Mouse (Mus musculus): ENCODE measurements around the gene Trim50.
"Not testable (repeated sequence)": the region's sequence is repeated elsewhere in the genome, so short reads cannot be mapped to it uniquely, and the experiment has no call there.

Trim50 gene

DNA sequence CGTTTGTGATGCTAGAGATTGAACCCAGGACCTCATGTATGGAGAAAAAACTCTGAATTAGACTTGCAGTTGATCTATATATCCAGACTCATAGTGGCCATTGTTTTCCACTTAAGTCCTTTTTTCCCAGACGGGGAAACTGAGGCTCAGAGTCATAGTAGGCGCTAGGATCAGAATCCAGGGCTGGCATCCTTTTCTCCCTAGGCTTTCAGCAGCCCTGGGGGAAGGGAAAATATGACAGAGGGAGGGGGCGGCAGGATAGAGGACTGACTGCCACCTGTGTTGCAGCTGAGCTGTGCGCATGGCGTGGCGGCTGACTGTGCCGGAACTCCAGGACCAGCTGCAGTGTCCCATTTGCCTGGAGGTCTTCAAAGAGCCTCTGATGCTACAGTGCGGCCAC, at the start of gene Trim50:
TSS of gene Trim50 (plus strand) at position 301 of the 400 bp plus-strand sequence.
- DNase-seq, result no peak

DNA sequence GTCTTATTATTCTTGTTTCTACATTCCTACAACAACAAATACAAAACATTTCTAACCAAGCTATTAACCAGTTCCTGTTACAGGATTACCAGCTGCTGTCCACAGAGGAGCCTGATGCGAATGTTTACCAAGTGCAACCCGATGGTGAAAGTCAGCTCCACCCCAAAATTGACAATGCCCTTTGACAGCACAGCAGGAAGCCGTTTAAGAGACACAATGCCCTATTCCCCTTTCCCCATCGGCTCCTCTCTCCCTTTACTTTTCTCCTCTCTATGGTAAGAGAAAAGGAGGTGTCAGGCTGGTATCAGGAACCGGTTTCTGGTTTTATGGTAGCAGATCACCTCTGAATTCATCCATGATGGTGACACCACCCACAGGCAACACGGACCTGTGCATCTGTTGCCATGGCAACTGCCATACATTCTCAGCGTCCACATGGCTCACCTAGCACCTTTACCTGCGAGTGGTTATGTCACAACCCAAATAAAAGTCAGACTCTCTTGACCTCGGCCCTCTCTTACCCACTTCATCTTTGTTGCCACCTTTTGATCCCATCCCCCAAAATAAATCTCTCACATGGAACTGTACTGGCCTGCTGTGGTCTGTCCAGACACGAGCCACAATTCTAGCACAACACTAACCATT, 46.7 kb upstream of the Trim50 start:
- DNase-seq, result no peak

DNA sequence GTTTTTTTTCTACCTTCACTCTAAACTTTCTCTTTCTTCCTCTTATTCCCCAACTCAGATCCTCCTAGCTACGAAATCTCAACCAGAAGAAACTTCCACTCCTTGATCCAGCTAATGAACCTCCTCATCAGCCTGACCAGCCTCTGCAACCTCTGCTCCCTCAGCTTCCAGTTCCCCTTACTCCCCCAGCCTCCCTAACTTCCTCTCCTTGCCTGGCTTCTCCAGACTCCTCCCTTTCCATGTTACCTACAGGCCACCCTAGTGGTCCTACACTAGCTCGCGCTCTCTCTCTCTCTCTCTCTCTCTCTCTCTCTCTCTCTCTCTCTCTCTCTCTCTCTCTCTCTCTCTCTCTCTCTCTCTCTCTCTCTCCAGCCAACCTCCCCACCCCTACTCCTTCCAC, 36.9 kb upstream of the Trim50 start:
- no peak for DNase-seq

DNA sequence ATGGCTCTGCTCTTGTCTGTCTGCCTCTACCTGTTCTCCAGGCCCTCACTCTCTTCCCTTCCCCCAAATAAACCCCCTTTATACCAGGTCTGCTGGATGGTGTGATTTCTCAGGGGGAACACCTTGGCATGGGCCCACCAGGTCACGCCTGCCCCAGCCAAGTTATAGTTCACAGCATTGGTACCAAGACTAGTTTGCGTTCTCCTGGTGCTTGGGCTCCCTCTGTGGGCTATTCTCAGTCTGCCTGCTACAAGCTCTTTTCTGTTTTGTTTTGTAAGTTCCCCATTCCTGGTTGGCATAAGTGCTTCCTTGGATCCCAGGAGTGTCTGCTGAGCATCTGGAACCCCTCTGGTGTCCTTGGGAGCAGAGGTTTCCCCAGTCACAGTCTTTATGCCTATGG, 33.2 kb upstream of the Trim50 start:
- DNase-seq, result no peak

DNA sequence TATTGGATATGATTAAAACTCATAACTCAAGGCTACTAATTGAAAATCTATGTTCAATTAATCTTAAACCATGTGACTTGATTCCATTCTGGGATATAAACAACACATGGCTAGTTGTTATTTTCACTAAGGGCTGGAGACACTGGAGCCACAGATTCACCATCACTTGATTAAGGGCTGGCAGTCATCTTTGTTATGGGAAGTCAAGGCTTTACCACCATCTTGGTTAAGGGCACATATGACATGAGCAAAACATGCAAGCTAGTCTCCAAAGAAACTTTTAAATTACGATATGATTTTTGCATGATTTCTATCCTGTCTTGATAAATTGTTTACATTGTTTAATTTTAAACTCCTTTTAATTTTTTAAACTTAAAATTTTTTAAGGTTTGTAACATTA, 30.9 kb upstream of the Trim50 start:
- DNase-seq, result no peak

DNA sequence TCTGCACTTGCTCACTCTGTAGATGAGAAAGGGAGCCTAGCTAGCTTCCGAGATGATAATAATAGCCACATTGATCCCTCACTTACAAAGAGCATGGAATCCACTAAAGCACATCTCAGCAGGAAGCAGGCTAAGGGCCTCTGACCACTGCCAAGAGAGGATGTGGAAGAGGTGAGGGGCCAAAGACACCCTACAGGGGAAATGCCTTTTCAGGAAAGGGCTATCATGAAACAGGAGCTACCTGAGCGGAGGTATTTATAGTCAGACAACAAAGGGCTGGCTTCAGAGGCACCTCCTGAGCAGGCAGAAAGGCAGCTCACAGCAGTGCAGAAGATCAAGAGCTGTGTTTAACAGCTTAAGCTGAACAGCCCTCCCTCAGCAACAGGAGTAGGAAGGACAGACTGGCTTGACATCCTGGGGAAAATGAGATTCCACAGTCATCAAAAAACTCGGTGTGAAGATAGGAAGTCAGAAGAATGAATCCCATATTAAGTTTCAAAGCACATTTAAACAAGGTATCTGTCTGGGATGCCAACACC, 26.9 kb upstream of the Trim50 start:
- no peak for DNase-seq

DNA sequence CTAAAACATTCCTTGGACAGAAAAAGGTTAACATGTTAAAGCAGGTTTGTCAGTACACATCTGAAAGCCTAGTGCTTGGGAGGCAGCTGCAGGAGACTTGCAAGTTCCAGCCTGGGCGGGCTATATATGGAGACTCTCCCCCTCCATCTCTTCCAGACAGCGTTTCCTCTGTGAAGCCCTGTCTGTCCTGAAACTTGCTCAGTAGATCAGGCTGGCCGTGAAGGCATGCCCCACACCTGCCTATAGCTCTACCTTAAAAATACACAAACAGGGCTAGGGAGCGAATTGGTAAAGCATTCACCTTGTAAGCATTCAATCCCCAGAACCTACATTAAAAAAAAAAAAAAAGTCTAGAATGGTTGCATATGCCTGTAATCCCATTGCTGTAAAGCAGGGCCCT, 23.6 kb upstream of the Trim50 start:
- DNase-seq, result no peak

DNA sequence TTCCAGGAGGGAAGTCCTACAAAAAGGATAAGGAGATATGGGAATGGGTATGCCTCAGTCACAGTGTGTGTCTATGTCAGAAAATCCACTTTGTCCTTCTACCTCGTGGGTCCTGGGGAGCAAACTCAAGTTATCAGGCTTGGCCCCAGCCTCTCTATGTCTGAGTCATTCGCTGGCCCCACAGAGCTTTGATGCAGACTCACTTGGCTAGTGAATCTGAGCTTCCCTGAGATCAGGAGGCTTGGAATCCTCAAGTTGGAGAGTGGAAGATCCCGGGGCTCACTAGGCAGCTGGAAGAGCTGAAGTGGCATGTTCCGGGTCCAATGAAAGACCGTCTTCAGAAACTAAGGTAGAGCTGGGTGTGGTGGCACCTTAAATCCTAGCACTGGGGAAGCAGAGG, 22.9 kb upstream of the Trim50 start:
- DNase-seq, result no peak

DNA sequence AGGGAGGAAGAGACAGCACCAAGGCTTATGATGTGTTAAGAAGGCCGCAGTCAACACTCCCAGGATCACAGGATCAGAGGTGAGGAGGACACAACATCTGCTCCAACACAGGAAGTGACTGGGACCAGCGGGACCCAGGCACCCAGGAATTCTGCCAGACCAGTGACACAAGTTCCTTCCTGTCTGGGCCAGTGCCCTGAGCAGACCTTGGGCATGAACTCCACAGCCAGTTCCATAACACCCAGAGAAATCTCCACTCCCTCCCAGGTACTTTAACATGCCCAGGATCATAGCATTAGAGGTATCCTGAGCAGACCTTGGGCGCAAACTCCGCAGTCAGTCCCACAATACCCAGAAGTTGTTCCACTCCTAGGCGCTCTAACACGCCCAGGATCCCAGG, 21.9 kb upstream of the Trim50 start:
- no peak for DNase-seq

DNA sequence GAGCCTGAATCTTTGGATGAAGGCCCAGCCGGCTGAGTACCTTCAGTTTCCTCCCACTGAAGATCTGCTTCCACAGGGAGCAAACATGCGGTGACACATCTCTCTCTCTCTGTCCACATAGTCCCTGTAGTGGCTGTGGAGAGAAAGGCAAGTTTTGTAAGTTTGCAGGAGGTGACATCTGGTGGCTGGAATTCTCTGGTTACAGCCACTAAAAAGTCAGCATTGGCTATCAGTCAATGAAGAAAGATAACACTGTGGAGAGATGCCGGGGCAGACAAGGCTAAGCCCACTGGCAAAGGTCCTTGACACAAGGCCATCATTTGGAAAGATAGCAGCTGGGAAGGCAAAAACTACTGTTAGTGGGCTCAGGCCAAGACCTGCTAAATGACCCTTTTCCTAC, 15.5 kb upstream of the Trim50 start:
- no peak for DNase-seq

DNA sequence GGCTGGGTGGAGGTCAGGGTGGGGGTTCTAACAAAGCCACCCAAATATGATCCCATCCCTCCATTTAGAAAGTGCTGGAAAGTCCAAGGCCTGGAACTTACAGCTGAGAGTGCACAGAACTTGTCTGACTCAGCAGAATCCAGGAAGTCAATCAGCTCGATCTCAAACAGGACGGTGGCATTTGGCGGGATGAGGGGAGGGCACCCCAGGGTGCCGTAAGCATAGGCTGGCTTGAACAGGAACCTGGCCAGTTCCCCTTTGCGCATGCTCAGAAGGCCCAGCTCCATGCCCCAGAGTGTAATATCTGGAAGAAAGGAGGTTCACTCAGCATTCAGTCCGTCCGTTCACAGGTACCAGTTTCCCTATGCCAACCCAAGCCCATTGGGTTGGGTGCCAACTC, 7.1 kb upstream of the Trim50 start:
- no peak for DNase-seq

DNA sequence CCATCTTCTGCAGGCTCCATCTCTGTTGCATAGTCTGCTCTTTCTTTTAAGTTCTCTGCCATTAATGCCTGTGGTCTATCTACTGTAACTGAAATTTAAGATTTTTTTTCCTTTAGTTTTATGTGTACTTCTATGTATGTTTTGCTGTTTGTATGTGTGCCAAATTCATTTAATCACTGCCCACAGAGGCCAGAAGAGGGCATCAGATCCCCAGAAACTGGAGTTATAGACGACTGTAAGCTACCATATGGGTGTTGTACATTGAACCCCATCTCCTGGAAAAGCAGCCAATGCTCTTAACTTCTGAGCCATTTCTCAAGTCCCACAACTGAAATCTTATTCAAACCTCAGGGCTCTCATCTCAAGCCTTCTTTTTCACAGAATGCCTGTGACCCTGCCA, 6.7 kb upstream of the Trim50 start:
- peak; percentile 30 for DNase-seq

DNA sequence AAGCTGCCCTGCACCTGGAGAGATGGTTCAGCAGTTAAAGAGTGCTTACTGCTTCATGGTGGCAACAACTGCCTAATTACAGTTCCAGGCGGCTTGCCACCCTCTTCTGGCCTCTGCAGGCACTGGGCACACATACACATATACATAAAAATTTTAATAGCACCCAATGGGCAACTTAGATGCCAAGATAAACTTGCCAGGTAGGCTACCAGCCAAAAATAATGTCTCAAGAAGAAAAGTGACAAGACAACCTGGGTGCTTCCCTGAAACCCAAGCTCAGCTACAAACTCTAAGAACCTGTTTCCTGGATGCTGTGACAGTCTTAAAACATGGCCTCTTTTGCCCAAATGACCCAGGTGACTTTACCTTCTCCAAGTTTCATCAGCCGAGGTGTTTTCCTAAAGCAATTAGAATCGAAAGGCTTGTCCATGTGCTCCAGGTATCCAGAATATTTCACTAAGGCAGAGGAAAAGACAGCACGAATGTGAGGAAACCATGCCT, 5.5 kb upstream of the Trim50 start:
- DNase-seq, result no peak

DNA sequence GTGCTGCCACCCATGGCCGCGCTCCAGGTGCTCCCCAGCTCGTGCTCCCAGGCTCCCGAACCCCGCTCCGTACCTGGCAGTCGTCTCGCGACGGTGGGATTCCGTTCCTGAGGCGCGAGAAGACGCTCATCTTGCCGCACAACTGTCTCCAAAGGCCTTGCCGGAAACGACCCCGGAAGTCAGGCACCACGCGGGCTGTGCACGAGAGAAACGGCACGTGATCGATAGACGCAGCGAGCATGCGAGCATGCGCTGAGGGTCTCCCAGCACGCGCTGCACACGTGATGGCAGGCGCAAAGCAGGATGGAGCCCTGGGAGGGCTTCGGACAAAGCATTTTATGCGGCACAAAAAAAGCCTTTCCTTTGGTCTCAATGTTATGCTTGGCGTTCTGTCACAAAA, 3.2 kb upstream of the Trim50 start, which contains the start of gene Fkbp6:
TSS of gene Fkbp6 (minus strand) at position 183 of the 400 bp plus-strand sequence.
- no peak for DNase-seq

DNA sequence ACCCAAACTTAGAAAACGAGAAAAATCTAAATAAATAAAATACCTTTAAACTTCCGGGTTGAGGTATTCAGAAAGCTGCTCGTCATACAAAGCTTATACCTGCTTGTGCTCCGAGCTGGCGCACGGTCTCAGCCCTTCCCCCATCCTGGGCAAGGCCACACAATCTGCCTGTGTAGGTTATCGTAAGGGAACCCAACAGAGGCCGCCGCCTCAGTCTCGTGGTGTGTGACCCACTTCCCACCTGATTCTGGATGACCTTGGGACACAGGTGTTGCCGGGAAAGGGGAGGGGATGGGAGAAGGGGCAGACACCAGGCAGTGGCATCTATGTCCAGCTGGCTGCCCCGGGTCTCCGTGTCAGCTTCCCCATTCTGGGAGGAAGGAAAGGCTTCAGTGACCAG, 1.5 kb upstream of the Trim50 start:
- no peak for DNase-seq

DNA sequence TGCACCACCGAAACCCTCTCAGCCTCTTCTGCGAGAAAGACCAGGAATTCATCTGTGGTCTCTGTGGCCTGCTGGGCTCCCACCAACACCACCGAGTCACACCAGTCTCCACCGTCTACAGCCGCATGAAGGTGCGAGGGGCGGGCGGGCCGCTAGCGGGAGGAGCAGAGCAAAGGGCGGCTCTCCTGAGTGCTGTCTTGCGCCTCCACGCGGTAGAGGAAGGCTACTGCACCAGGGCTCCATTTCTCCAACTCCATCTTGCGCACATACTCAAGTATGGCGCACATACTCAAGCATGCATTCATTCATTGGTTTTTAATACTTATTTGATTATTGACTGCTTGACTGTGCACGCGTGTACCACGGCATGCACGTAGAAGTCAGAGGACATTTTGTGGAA, 469 bp downstream of the Trim50 start:
- DNase-seq, result peak; percentile 51

DNA sequence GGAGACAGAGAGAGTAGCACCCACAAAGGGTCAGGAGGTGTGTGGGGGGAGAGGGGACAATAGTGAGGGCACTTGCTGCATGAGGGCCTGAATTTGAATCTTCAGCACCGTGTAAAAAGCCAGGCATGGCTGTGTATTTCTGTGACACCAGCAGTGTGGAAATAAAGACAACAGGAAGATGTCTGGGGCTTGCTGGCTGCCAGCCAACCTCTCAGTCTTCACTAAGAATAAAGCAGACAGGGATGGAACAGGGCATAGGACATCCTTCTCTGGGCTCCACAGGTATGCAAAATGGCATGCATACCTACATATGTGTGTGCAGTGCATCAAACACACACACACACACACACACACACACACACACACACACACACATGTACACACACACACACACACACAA, 3.0 kb downstream of the Trim50 start:
- no peak for DNase-seq

DNA sequence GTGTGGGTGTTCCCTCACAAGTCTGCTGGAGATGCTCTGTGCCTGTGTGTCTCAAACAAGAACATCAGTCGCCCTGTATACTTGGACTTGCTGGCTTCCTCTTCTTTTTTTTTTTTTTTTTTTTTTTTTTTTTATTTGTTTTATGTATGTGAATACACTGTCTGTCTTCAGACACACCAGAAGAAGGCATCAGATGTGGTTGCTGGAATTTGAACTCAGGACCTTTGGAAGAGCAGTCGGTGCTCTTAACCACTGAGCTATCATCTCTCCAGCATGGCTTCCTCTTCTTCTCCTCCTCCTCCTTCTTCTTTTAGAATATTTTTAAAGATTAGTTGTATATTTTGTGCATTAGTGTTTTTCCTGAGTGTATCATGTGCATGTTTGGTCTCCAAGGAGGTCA, 4.5 kb downstream of the Trim50 start:
- no peak for DNase-seq

DNA sequence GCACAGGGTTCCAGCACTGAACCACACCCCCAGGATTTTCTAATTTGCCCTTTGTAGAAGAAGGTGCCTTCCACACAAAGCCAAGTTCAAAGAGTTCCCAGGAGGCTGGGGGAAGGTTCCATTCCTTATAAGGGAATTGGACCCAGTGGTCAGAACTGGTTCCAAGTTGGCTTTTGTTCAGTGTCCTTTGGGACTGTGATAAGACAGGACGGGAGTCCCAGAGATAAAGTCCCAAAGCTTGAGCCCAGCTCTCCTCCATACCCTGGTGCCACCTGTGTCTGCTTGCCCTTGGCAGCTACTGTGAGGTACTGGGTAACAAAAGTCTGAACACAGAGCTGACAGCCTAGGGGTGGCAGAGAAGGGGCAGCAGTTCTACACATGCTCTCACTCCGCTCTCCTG, 6.7 kb downstream of the Trim50 start:
- no peak for DNase-seq

DNA sequence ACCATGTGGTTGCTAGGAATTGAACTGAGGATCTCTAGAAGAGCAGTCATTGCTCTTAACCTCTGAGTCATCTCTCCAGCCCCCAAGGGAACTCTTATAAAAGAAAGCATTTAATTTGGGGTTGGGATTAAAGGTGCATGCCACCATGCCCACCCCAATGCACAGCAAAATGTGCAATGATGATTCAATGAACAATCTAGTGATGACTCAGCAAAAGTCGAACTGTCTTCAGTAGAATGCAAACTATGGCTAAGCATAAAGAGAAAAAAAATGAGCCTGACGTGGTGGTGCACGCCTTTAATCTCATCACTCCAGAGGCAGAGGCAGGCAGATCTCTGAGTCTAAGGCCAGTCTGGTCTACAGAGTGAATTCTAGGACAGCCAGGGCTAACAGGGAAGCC, 9.5 kb downstream of the Trim50 start:
- DNase-seq, result no peak

DNA sequence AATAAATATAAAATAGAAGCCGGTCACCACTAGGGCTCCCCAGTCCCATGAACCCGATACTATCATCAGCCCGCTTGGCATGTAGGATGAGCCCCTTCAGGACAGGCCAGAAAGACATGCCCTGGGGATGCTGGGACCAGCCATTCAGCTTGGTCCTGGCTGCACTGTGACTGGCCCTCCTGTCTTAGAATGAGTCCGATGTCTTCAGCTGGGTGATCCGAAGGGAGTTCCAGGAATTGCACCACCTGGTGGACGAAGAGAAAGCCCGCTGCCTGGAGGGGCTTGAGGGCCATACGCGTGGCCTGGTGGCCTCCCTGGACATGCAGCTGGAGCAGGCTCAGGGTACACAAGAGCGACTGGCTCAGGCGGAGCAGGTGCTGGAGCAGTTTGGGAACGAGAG, 10.4 kb downstream of the Trim50 start:
- DNase-seq, result peak; percentile 82

DNA sequence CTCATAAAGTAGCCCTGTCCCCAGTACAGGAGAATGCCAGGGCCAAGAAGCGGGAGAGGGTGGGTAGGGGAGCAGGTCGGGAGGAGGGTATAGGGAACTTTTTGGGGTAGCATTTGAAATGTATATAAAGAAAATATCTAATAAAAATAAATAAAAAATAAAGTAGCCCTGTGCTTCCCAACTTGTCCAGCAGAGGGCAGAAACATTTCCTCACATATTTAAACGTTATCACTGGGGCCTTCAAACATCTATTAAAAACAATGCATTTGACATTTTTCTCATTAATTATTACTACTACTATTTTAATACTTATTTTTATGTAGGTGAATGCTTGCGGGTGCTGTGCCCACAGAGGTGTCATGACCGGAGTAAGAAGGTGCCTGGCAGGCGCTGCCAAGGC, 14.7 kb downstream of the Trim50 start:
- DNase-seq, result peak; percentile 23

DNA sequence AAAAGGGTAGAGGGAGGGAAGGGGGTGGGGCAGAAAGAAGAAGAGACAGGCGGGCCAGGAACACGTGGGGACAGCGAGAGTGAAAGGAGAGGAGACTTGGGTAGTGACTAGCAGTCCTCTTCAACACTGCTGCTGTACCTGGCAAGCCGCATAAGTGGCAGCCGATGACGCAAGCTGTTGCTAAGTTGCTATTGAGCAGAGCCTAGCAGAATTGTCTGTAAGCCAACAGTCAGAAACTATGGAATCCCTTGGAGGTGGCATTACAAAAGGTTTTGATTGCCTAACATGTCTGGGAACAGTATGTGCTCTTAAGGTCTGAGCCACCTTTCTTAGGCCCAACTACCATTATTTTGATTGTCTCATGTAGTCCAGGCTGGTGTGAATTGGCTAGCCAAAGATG, 15.2 kb downstream of the Trim50 start:
- no peak for DNase-seq

DNA sequence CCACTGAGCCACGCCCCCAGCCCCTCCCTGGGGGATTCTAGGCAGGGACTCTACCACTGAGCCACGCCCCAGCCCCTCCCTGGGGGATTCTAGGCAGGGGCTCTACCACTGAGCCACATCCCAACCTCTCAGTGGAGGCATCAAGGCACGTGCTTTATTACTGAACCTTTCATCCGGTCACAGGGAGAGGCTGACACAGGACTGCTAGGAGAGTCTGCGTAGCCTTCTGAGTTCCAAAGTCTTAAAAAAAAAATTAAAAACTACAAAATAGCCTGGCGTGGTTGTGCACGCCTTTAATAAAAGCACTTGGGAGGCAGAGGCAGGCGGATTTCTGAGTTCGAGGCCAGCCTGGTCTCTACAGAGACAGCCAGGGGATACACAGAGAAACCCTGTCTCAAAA, 16.1 kb downstream of the Trim50 start:
- DNase-seq, result not testable (repeated sequence)

All from retina, postnatal 1 day (tissue).